Mouse (Mus musculus) spleen, embryonic (tissue): ENCODE measurements around the gene Olfr1089.

Experiments used
- CTCF ChIA-PET: fragments of 350-600 bp; sonication (Branson Sonifier 250); formaldehyde crosslinking; loops from one replicate; lab custom pipeline; 2022; lab: Charles Lee

Gene Olfr1089

GRCm38 (mm10) chr2:86733601-86734000, at the start of gene Olfr1089:
TSS of gene Olfr1089 (minus strand) at chr2:86733701.
- CTCF ChIA-PET = no interaction called here

- CTCF ChIA-PET = no interaction called here
Observed at GRCm38 (mm10) chr2:86782179-86782578, 48.7 kb upstream of the Olfr1089 start, which contains the start of gene Olfr1093. TSS of gene Olfr1093 (plus strand) at chr2:86782479.

- CTCF ChIA-PET = no interaction called here
Observed at GRCm38 (mm10) chr2:86761050-86761449, 27.5 kb upstream of the Olfr1089 start.

GRCm38 (mm10) chr2:86758893-86759292, 25.4 kb upstream of the Olfr1089 start, which contains the start of gene Olfr1090:
TSS of gene Olfr1090 (minus strand) at chr2:86758993.
- CTCF ChIA-PET = no interaction called here

GRCm38 (mm10) chr2:86698295-86698694, 35.2 kb downstream of the Olfr1089 start, which contains the start of gene Olfr1087:
TSS of gene Olfr1087 (minus strand) at chr2:86698395.
- CTCF ChIA-PET = no interaction called here
